Mouse (Mus musculus) bone marrow macrophage, adult 2 months (primary cell): ENCODE measurements around the gene Shb.

Experiments
- CTCF ChIP-seq: IDR thresholded peaks from 2 replicates; pipeline ENCODE4 v1.5.1; 2012; ENCODE audit warnings: low read depth, mild to moderate bottlenecking, low read length, moderate library complexity
- POLR2A ChIP-seq: IDR thresholded peaks from 2 replicates; pipeline ENCODE4 v1.6.1; 2012; ENCODE audit warnings: mild to moderate bottlenecking, low read depth, low read length, borderline replicate concordance

DNA sequence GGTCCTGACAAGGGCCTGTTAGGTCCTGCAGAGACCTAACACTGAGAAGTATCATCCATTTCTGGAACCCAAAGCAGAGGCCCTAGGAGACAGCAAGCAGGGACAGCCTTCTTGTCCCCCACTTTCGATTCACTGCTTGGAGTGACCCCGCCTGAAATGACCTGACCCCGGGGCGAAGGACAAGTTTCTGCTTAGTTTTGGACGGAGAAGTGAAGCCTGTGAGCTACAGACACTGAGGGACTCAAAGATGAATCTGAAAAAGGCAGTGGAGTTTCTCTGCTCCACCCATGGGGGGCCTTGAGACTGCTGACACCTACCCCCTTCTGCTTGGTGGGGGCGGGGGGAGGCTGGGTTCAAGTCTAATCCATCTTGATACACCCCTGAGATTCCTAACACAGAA lies 63.8 kb downstream of the Shb start:
- TF ChIP-seq POLR2A (no peak), CTCF (no peak)
